ENCODE assay signal across 18 mouse cellular contexts in the genomic region with DNA sequence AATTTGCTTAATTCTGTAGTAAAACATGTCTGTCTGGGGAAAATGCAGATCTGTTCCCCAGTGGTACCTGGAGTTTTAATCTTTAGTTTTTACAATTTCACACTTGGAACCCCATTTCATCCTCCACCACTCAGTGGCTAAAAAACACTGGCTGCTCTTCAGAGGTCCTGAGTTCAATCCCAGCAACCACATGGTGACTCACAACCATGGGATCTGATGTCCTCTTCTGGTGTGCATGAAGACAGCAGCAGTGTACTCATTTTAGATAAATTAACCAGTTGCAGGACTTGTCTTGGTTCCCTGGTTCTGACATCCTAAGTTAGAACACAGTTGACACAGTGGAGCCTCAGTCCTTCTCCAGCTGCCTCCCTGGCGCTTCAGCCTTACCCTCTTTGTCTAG.
"Had no signal": no experiment of that assay in that cellular context is flagged by ENCODE, and none has a peak within 500 bp of the region (broad histone marks: within the 10 kb centered on the region; RNA-seq: fewer than 3 reads in every experiment).

No protein-coding gene starts in this region.

- H3K4me3 ChIP-seq: left cerebral cortex, adult 2 months; liver, embryonic 13.5 days; megakaryocyte, embryonic 14.5 days; midbrain, embryonic 10.5 days; midbrain, embryonic 13.5 days; stomach, embryonic 15.5 days had no signal

- ATAC-seq: intestine, embryonic 16.5 days; midbrain, embryonic 13.5 days; midbrain, embryonic 16.5 days had no signal

- H3K36me3 ChIP-seq: liver, embryonic 13.5 days; midbrain, embryonic 10.5 days; midbrain, embryonic 13.5 days; stomach, embryonic 15.5 days had no signal

- H3K9me3 ChIP-seq: liver, embryonic 13.5 days; megakaryocyte, embryonic 14.5 days; midbrain, embryonic 10.5 days; midbrain, embryonic 13.5 days; stomach, embryonic 15.5 days had no signal

- H3K4me2 ChIP-seq: liver, embryonic 13.5 days; midbrain, embryonic 13.5 days; stomach, embryonic 15.5 days had no signal

- H3K27ac ChIP-seq: left cerebral cortex, adult 2 months; liver, embryonic 13.5 days; midbrain, embryonic 10.5 days; midbrain, embryonic 13.5 days; stomach, embryonic 15.5 days had no signal

- H3K27me3 ChIP-seq: liver, embryonic 13.5 days; megakaryocyte, embryonic 14.5 days; midbrain, embryonic 13.5 days; stomach, embryonic 15.5 days had no signal

- H3K9ac ChIP-seq: liver, embryonic 13.5 days; midbrain, embryonic 13.5 days; stomach, embryonic 15.5 days had no signal

- DNase-seq: kidney, adult 18-20 months; kidney, postnatal 10 days; kidney, postnatal 36 days; layer of hippocampus, postnatal 36 days; liver, embryonic 13.5 days; lung, adult 2 months; lung, postnatal 14 days; right cerebral cortex, adult 18-20 months; right cerebral cortex, postnatal 25 days; spleen, adult 18-20 months; thymus, postnatal 25 days had no signal
